Mouse (Mus musculus): ENCODE results near the gene Coro1c.

DNA sequence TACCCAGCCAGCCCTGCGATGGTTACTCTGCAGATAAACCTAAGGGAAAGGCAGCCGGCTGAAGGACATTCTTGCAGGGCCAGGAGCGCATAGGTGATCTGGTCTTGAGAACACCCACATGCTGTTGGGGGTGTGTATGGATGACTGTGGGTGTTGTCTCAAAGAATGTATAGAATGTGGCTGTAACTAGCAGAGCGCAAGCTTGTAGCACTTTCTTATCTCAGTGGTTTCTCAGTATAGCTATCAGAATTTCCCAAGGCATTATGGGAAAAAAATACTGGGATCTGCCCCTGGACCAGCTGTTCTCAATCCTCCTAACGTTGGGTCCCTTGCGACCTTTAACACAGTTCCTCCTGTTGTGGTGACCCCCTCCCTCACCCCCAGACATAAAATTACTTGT lies 25.3 kb upstream of the Coro1c start:
- TF ChIP-seq CTCF (IDR thresholded peaks at IDR 0.05; ENCODE audit: low read depth) (no peak), EP300 (optimal IDR thresholded peaks at IDR 0.05) (no peak)

Measured in stomach, postnatal 0 days (tissue).